Mouse (Mus musculus): ENCODE data around the gene Zp1.

The Zp1 gene

GRCm38 (mm10) chr19:10920532-10920931 lies at the start of gene Zp1:
Gene Zp1 (minus strand): TSS chr19:10920632.
- no peak for DNase-seq (ENCODE audit: inconsistent age in 2 of 2, low spot score in 1 of 2)

- peak; percentile 87 to 96 for DNase-seq (ENCODE audit: inconsistent age in 2 of 2, low spot score in 1 of 2)
Measured at GRCm38 (mm10) chr19:10968578-10968977, 48.1 kb upstream of the Zp1 start.

- DNase-seq (ENCODE audit: inconsistent age in 2 of 2, low spot score in 1 of 2), result peak; percentile 64 to 91
Measured at GRCm38 (mm10) chr19:10965721-10966120, 45.3 kb upstream of the Zp1 start.

GRCm38 (mm10) chr19:10959978-10960346 lies 39.5 kb upstream of the Zp1 start:
- no peak for DNase-seq (ENCODE audit: inconsistent age in 2 of 2, low spot score in 1 of 2)

- DNase-seq (ENCODE audit: inconsistent age in 2 of 2, low spot score in 1 of 2), result peak; percentile 28 to 91
Measured at GRCm38 (mm10) chr19:10959085-10959977, 38.9 kb upstream of the Zp1 start.

- DNase-seq (ENCODE audit: inconsistent age in 2 of 2, low spot score in 1 of 2), result peak; percentile 10 to 68
Measured at GRCm38 (mm10) chr19:10952021-10952939, 31.8 kb upstream of the Zp1 start.

- DNase-seq (ENCODE audit: inconsistent age in 2 of 2, low spot score in 1 of 2), result peak in 1 of 2 experiments; percentile 7
Measured at GRCm38 (mm10) chr19:10949558-10949957, 29.1 kb upstream of the Zp1 start.

- peak; percentile 96 to 98 for DNase-seq (ENCODE audit: inconsistent age in 2 of 2, low spot score in 1 of 2)
Measured at GRCm38 (mm10) chr19:10949112-10949511, 28.7 kb upstream of the Zp1 start, which contains the start of gene Ccdc86. Gene Ccdc86 (minus strand): TSS chr19:10949266.

GRCm38 (mm10) chr19:10948416-10948815 lies 28.0 kb upstream of the Zp1 start:
- DNase-seq (ENCODE audit: inconsistent age in 2 of 2, low spot score in 1 of 2), result peak; percentile 34 to 68

- no peak for DNase-seq (ENCODE audit: inconsistent age in 2 of 2, low spot score in 1 of 2)
Measured at GRCm38 (mm10) chr19:10947219-10947618, 26.8 kb upstream of the Zp1 start.

- no peak for DNase-seq (ENCODE audit: inconsistent age in 2 of 2, low spot score in 1 of 2)
Measured at GRCm38 (mm10) chr19:10946506-10946905, 26.1 kb upstream of the Zp1 start.

- no peak for DNase-seq (ENCODE audit: inconsistent age in 2 of 2, low spot score in 1 of 2)
Measured at GRCm38 (mm10) chr19:10943955-10944354, 23.5 kb upstream of the Zp1 start.

GRCm38 (mm10) chr19:10940801-10941457 lies 20.5 kb upstream of the Zp1 start:
- DNase-seq (ENCODE audit: inconsistent age in 2 of 2, low spot score in 1 of 2), result peak in 1 of 2 experiments; percentile 36

GRCm38 (mm10) chr19:10940097-10940800 lies 19.8 kb upstream of the Zp1 start:
- peak; percentile 75 to 89 for DNase-seq (ENCODE audit: inconsistent age in 2 of 2, low spot score in 1 of 2)

- no peak for DNase-seq (ENCODE audit: inconsistent age in 2 of 2, low spot score in 1 of 2)
Measured at GRCm38 (mm10) chr19:10938771-10939170, 18.3 kb upstream of the Zp1 start.

- no peak for DNase-seq (ENCODE audit: inconsistent age in 2 of 2, low spot score in 1 of 2)
Measured at GRCm38 (mm10) chr19:10937110-10937563, 16.7 kb upstream of the Zp1 start, which contains the start of gene Ptgdr2. Gene Ptgdr2 (plus strand): TSS chr19:10937160.

GRCm38 (mm10) chr19:10936077-10936476 lies 15.6 kb upstream of the Zp1 start:
- DNase-seq (ENCODE audit: inconsistent age in 2 of 2, low spot score in 1 of 2), result no peak

- DNase-seq (ENCODE audit: inconsistent age in 2 of 2, low spot score in 1 of 2), result no peak
Measured at GRCm38 (mm10) chr19:10935029-10935428, 14.6 kb upstream of the Zp1 start.

GRCm38 (mm10) chr19:10930641-10931040 lies 10.2 kb upstream of the Zp1 start:
- no peak for DNase-seq (ENCODE audit: inconsistent age in 2 of 2, low spot score in 1 of 2)

GRCm38 (mm10) chr19:10926666-10927065 lies 6.2 kb upstream of the Zp1 start:
- no peak for DNase-seq (ENCODE audit: inconsistent age in 2 of 2, low spot score in 1 of 2)

Data from adrenal gland, adult (tissue).